Mouse (Mus musculus): ENCODE data around the gene Kcnip2. TPM values are rescaled to one million over a fixed set of nuclear protein-coding genes. Genes with fewer than 3 reads are reported as not detected.

The Kcnip2 gene
- 0.59 and 3.2 TPM in 2 replicates for polyA plus RNA-seq (2012; rRNA removed; ENCODE audit: low replicate concordance)

GRCm38 (mm10) chr19:45815831-45816405, at the start of gene Kcnip2:
Gene Kcnip2 (minus strand): TSS chr19:45816061.

GRCm38 (mm10) chr19:45783181-45783932, 32.5 kb downstream of the Kcnip2 start, which contains the start of gene Mgea5:
Gene Mgea5 (minus strand): TSS chr19:45783837.

GRCm38 (mm10) chr19:45749243-45750043, 66.4 kb downstream of the Kcnip2 start, which contains the start of gene Npm3:
Gene Npm3 (minus strand): TSS chr19:45749591.

GRCm38 (mm10) chr19:45742218-45742983, 73.5 kb downstream of the Kcnip2 start, which contains the start of gene Fgf8:
Gene Fgf8 (minus strand): TSS chr19:45742915.

Other genes starting within 250 kb of the Kcnip2 start
- gene Fbxw4, start 155.7 kb downstream of the Kcnip2 start, polyA plus RNA-seq (2012; rRNA removed; ENCODE audit: low replicate concordance): 84.6 and 88.1 TPM in 2 replicates
- gene Fgf8, start 73.1 kb downstream of the Kcnip2 start, polyA plus RNA-seq (2012; rRNA removed; ENCODE audit: low replicate concordance): not detected in 2 replicates
- 32.8 and 85.2 TPM in 2 replicates for gene Npm3, start 66.5 kb downstream of the Kcnip2 start, polyA plus RNA-seq (2012; rRNA removed; ENCODE audit: low replicate concordance)
- gene Mgea5, start 32.2 kb downstream of the Kcnip2 start, polyA plus RNA-seq (2012; rRNA removed; ENCODE audit: low replicate concordance): 25.3 and 36.2 TPM in 2 replicates
- 13.4 and 13.7 TPM in 2 replicates for gene Armh3, start 182.4 kb upstream of the Kcnip2 start, polyA plus RNA-seq (2012; rRNA removed; ENCODE audit: low replicate concordance)
- 7.1 and 10.7 TPM in 2 replicates for gene Hps6, start 187.4 kb upstream of the Kcnip2 start, polyA plus RNA-seq (2012; rRNA removed; ENCODE audit: low replicate concordance)
- gene Pprc1, start 228.8 kb upstream of the Kcnip2 start, polyA plus RNA-seq (2012; rRNA removed; ENCODE audit: low replicate concordance): 13.8 and 48.0 TPM in 2 replicates
- 207 and 278 TPM in 2 replicates for gene Ldb1, start 229.2 kb upstream of the Kcnip2 start, polyA plus RNA-seq (2012; rRNA removed; ENCODE audit: low replicate concordance)